Mouse (Mus musculus): ENCODE data around the gene Edil3. TPM values are rescaled to one million over a fixed set of nuclear protein-coding genes. Genes with fewer than 3 reads are reported as not detected.

The Edil3 gene
- total RNA-seq, 2 experiments from 2014 or later = not detected

- no peak for ATAC-seq (replicated peaks; ENCODE audit: low FRiP score, low TSS enrichment, poor library complexity, severe bottlenecking)
Observed at GRCm38 (mm10) chr13:89175154-89175553, 353.9 kb downstream of the Edil3 start.

GRCm38 (mm10) chr13:89189051-89189450 lies 367.8 kb downstream of the Edil3 start:
- ATAC-seq (replicated peaks; ENCODE audit: low FRiP score, low TSS enrichment, poor library complexity, severe bottlenecking) = no peak

DNA sequence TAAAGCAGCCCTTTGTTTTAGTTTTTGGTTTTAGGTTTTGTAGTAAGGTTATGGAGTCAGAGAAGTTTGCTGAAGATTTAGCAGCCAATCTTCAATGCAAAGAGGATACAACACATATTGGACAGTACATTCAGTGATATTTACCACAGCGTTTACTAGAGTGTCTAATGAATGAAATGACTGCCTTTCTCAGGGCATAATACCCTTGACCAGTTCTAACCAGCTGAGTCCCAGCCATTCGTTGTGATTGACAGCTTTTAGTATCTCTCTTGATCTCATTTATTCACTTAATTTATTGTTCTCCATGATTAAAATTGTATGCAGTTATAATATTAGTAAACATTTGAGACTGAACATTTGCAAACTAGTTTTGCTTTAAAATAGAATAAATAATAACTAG lies 375.7 kb downstream of the Edil3 start:
- no peak for ATAC-seq (replicated peaks; ENCODE audit: low FRiP score, low TSS enrichment, poor library complexity, severe bottlenecking)

GRCm38 (mm10) chr13:89199275-89199674 lies 378.0 kb downstream of the Edil3 start:
- ATAC-seq (replicated peaks; ENCODE audit: low FRiP score, low TSS enrichment, poor library complexity, severe bottlenecking) = no peak

- ATAC-seq (replicated peaks; ENCODE audit: low FRiP score, low TSS enrichment, poor library complexity, severe bottlenecking) = no peak
Observed at GRCm38 (mm10) chr13:89238104-89238503, 416.8 kb downstream of the Edil3 start.

GRCm38 (mm10) chr13:89253990-89254642 lies 432.8 kb downstream of the Edil3 start:
- peak; percentile 100 for ATAC-seq (replicated peaks; ENCODE audit: low FRiP score, low TSS enrichment, poor library complexity, severe bottlenecking)

DNA sequence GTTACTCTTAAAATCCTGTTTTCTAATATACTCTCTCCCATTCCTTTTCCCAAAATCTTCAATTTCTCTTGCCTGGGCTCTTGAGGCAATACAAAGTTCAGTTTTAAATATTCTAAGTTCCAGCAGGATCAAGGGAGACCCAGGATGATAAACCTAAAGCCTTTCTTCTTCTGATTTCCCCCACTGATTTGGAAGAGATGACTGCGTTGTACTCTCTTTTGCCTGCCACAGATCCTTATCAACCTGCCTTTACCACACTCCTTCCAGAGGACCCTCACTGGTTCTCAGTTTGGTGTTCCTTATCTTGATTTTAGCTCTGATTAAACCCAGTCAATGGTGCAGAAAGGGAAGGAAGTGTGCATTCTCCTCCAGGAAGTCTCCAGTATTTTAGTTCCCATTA lies 435.6 kb downstream of the Edil3 start:
- ATAC-seq (replicated peaks; ENCODE audit: low FRiP score, low TSS enrichment, poor library complexity, severe bottlenecking) = no peak

- no peak for ATAC-seq (replicated peaks; ENCODE audit: low FRiP score, low TSS enrichment, poor library complexity, severe bottlenecking)
Observed at GRCm38 (mm10) chr13:89286696-89287305, 465.5 kb downstream of the Edil3 start.

DNA sequence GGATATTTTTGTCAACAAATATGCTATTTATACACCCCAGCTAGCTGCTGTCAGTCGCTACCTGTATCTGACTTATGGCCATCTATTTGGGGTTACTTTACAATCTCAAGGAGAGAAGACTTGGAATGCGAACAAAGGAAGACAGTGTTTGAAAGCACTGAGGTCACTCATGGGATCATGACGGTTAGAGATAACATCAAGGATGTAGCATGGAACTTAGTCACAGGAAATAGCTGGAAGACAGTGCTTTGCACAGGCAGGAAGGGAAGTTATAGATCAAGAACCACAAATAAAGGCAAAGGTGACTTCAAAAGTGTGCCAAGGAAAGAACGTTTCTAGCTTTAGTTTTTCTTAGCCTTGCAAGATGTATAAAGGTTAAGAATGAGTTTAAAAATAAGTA lies 466.9 kb downstream of the Edil3 start:
- no peak for ATAC-seq (replicated peaks; ENCODE audit: low FRiP score, low TSS enrichment, poor library complexity, severe bottlenecking)

- ATAC-seq (replicated peaks; ENCODE audit: low FRiP score, low TSS enrichment, poor library complexity, severe bottlenecking) = no peak
Observed at GRCm38 (mm10) chr13:89321155-89321554, 499.9 kb downstream of the Edil3 start.

- ATAC-seq (replicated peaks; ENCODE audit: low FRiP score, low TSS enrichment, poor library complexity, severe bottlenecking) = no peak
Observed at GRCm38 (mm10) chr13:89324282-89324681, 503.0 kb downstream of the Edil3 start.

- ATAC-seq (replicated peaks; ENCODE audit: low FRiP score, low TSS enrichment, poor library complexity, severe bottlenecking) = peak; percentile 89
Observed at GRCm38 (mm10) chr13:89334494-89334893, 513.2 kb downstream of the Edil3 start.

DNA sequence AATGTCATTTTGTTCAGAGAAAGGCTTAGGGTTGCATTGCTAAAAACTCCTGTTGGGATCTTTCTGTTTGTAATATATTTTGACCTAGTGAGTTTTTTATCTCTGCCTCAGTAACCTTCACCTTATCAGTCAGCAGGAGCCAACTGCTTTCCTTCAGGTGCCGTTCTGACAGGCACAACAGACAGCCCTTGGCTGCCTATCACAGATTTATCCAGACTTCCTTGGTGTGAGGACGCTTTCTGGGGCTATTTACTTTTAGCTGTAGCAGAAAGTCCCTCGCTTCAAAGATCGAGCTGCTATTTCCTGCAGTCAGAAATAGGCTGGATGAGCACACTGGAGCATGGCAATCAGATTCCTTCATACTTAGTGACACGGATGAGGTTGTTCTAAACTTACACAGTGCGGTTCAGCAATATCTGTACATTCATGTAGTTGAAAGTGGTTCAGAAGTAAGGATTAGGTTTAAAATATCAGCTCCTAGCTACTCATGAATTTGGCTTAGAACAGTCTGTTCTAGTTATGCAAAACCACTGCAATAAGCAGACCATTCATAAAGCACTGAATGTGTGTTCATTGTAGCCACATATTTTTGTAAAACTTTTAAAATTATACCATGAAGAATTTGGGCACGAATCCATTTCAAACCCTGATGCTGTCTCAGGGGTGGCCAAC lies 514.8 kb downstream of the Edil3 start:
- no peak for ATAC-seq (replicated peaks; ENCODE audit: low FRiP score, low TSS enrichment, poor library complexity, severe bottlenecking)

GRCm38 (mm10) chr13:89339055-89339454 lies 517.8 kb downstream of the Edil3 start:
- no peak for ATAC-seq (replicated peaks; ENCODE audit: low FRiP score, low TSS enrichment, poor library complexity, severe bottlenecking)

DNA sequence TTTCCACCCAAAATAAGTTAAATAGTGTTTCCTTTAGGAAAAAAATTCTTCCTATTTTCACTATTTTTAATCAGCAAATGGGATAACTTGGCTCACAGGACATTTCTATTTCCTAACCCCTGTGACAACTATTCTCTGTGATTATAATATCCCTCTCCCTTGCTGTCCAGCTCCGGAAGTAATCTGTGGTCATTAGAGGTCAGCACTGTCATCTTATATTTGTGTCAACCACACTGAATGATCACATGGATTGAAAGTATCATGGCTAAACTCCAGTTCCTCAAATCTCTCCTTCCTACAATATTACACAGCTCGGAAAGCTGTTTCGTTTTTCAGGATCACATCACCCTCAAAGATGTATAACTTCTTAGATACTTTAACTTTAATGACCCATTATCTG lies 518.5 kb downstream of the Edil3 start:
- no peak for ATAC-seq (replicated peaks; ENCODE audit: low FRiP score, low TSS enrichment, poor library complexity, severe bottlenecking)

DNA sequence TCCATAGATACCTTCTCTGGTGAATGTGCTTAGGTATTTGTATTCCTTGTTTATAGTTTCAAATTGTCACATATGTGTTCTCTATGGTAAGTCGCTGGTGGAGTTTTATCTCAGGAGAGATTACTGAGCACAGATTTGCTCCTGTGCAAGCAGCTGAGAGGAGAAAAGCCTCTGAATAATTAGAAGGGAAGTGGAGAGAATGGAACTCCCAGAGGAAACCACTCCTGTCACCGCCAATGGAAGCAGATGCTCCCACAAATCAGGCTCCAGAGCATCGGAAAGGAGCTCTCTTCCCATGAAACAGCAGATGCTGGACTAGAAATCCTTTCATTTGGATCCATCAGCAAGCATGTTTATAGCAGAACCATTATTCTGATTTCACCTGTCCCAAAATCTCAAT lies 534.0 kb downstream of the Edil3 start:
- no peak for ATAC-seq (replicated peaks; ENCODE audit: low FRiP score, low TSS enrichment, poor library complexity, severe bottlenecking)

DNA sequence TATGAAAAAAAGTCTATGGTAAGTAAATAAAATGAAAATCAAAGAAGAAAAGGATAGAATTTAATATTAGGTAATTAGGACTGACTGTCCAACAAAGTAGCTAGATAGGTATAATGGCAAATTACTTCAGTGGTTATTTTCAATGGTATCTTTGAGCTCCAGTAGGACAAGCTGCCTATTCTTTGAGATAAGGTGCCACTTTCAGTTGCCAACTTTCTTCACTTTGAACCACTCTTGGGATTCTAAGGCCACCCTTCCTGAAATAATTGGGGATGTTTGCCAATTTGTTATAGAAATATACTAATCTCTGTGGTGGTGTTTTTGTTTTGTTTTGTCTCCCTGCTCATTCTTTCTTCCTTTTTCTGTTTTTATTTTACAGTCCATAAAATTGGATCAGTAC lies 537.1 kb downstream of the Edil3 start:
- peak; percentile 63; the same call in 1 of the 2 replicates for ATAC-seq (replicated peaks; ENCODE audit: low FRiP score, low TSS enrichment, poor library complexity, severe bottlenecking)

DNA sequence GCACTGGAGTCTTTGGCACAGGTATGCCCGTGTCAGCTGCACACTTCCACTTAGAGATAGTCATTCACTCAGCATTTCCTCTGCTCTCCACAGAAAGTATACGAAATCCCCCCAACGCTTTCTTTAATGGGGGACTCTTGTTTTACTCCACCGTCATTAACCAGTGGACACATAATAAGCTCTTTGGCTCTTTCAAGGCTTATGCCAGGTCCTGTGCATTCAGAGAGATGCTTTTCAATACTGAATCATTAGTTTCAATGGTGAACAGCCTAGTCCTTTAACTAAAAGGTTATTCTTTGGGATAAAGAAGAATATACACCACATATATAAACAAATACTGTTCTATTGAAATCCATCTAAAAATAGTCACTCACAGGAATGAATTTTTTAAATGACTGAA lies 541.0 kb downstream of the Edil3 start:
- ATAC-seq (replicated peaks; ENCODE audit: low FRiP score, low TSS enrichment, poor library complexity, severe bottlenecking) = no peak

- no peak for ATAC-seq (replicated peaks; ENCODE audit: low FRiP score, low TSS enrichment, poor library complexity, severe bottlenecking)
Observed at GRCm38 (mm10) chr13:89371253-89371652, 550.0 kb downstream of the Edil3 start.

GRCm38 (mm10) chr13:89371656-89372240 lies 550.5 kb downstream of the Edil3 start:
- no peak for ATAC-seq (replicated peaks; ENCODE audit: low FRiP score, low TSS enrichment, poor library complexity, severe bottlenecking)

All from megakaryocyte-erythroid progenitor cell, adult 5-6 weeks (primary cell).